Mouse (Mus musculus): Measurements from ENCODE around the gene Olfr275.
"Not testable (repeated sequence)": the region's sequence is repeated elsewhere in the genome, so short reads cannot be mapped to it uniquely, and the experiment has no call there.

Gene Olfr275

GRCm38 (mm10) chr4:52814304-52814703, at the start of gene Olfr275:
Gene Olfr275, plus strand, starts transcription at chr4:52814604.
- no peak for DNase-seq

DNA sequence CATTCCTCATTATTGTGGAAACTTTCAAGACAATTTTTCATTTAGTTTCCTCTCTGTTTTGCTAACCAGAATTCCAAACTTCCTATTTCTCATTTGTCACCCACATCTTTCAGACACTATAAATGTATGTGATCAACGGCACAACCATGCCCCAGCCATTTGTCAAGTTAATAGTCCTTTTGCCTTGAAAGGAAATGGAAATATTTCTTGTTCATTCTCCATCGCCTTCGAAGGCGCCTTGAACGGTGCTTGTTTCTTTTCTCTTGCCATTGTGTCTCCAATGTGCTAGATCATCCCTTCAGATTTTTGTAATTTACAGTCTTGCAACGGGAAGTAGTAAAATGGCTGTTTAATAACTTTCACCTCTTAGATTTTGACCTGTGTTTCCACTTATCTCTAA, 48.8 kb upstream of the Olfr275 start:
- no peak for DNase-seq

DNA sequence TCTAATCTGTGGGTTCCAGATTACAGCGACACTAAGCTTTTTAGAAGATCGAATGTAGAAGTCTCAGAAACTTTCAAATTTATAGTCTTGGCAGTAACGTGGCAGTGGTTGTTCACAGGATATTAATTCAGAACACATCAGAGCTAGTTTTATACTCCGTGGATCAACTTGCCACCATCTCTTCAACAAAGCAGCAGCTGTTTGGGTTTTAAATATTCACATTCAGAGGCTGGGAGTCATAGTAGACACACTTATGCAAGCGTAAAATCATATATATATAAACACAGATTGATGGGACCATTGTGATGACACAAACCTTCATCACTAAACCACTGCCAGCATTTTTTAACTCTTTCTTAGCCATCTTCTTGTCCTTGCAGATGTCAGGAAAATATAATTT, 42.2 kb upstream of the Olfr275 start:
- no peak for DNase-seq

DNA sequence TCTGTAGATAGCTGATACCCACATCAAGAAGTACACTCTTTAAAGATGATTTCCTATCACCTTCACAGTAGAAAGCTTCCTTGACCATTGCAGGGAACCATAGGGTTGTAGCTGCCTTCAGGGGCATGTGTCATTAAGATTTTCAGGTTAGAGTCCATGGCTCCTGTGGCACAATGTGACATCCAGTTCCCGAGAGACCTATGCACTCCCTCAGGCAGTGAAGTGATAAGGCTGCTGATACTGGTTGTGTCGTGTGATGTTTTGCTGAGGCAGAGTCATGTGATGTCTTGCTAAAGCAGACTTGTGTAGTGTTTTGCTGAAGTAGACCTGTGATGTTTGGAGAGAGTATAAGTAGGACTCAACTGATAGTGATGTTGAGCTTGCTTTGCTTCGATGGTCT, 14.4 kb upstream of the Olfr275 start:
- no peak for DNase-seq

- no peak for DNase-seq
These were observed 2.5 kb upstream of the Olfr275 start for GRCm38 (mm10) chr4:52811871-52812270.

GRCm38 (mm10) chr4:52821375-52821774, 7.0 kb downstream of the Olfr275 start:
- no peak for DNase-seq

GRCm38 (mm10) chr4:52845411-52845810, 31.0 kb downstream of the Olfr275 start:
- DNase-seq = not testable (repeated sequence)

GRCm38 (mm10) chr4:52849039-52849635, 34.7 kb downstream of the Olfr275 start:
- DNase-seq = no peak

GRCm38 (mm10) chr4:52849672-52850071, 35.3 kb downstream of the Olfr275 start:
- no peak for DNase-seq

GRCm38 (mm10) chr4:52859136-52859535, 44.7 kb downstream of the Olfr275 start, which contains the start of gene Olfr273:
Gene Olfr273, minus strand, starts transcription at chr4:52859236.
- DNase-seq = no peak

- no peak for DNase-seq
These were observed 49.8 kb downstream of the Olfr275 start for GRCm38 (mm10) chr4:52864156-52864555.

Measured in cerebellum, adult 11 months (tissue).